Mouse (Mus musculus) layer of hippocampus, adult 2 months (tissue): ENCODE results near the gene Dynlt1c. TPM values are rescaled to one million over a fixed set of nuclear protein-coding genes. Genes with fewer than 3 reads are reported as not detected.
"Not testable (repeated sequence)": the region's sequence is repeated elsewhere in the genome, so short reads cannot be mapped to it uniquely, and the experiment has no call there.

Experiments used
- DNase-seq, 2 experiments: peaks; one replicate each; pipeline ENCODE4 v3.0.0; 2022; ENCODE audit warnings: low spot score in 2 of 2
- H3K27ac ChIP-seq: fragments of 200-600 bp; 2 replicates; pipeline ENCODE4 v1.8.1; 2022
- H3K4me3 ChIP-seq: fragments of 200-600 bp; 2 replicates; pipeline ENCODE4 v1.8.1; 2022; ENCODE audit warnings: mild to moderate bottlenecking
- total RNA-seq, 2 experiments: library from RNA; stranded (reverse); gene quantifications; 2 replicates each; pipeline ENCODE4 v1.2.3; 2021

Gene Dynlt1c
- total RNA-seq, 2 experiments from 2014 or later = 13.8 to 23.3 TPM

- not testable (repeated sequence) for H3K4me3 ChIP-seq, H3K27ac ChIP-seq, DNase-seq
Measured at GRCm38 (mm10) chr17:6644673-6645072, 43.2 kb downstream of the Dynlt1c start.

- not testable (repeated sequence) for H3K4me3 ChIP-seq, H3K27ac ChIP-seq, DNase-seq
Measured at GRCm38 (mm10) chr17:6645668-6646067, 44.2 kb downstream of the Dynlt1c start.

GRCm38 (mm10) chr17:6646841-6647240 is 45.4 kb downstream of the Dynlt1c start:
- H3K27ac ChIP-seq, H3K4me3 ChIP-seq, DNase-seq: not testable (repeated sequence)

GRCm38 (mm10) chr17:6647452-6647851 is 46.0 kb downstream of the Dynlt1c start:
- not testable (repeated sequence) for H3K4me3 ChIP-seq, H3K27ac ChIP-seq, DNase-seq

- H3K4me3 ChIP-seq, DNase-seq, H3K27ac ChIP-seq: not testable (repeated sequence)
Measured at GRCm38 (mm10) chr17:6650904-6651565, 49.6 kb downstream of the Dynlt1c start.

- H3K27ac ChIP-seq, DNase-seq, H3K4me3 ChIP-seq: not testable (repeated sequence)
Measured at GRCm38 (mm10) chr17:6653341-6653946, 52.0 kb downstream of the Dynlt1c start.

GRCm38 (mm10) chr17:6655087-6655511 is 53.6 kb downstream of the Dynlt1c start:
- Histone ChIP-seq H3K27ac (peak overlapping the region; percentile 50; the same call in 1 of the 2 replicates), H3K4me3 (peak overlapping the region; percentile 61)
- peak; percentile 49 to 53 for DNase-seq

GRCm38 (mm10) chr17:6655567-6656281 is 54.3 kb downstream of the Dynlt1c start, which contains the start of gene Dynlt1f:
TSS of gene Dynlt1f (minus strand) at chr17:6655900.
- Histone ChIP-seq H3K4me3 (peak within 1 kb of the TSS; percentile 61), H3K27ac (peak within 1 kb of the TSS; percentile 50; the same call in 1 of the 2 replicates)
- DNase-seq = peak; percentile 37 to 63

GRCm38 (mm10) chr17:6656471-6656870 is 55.0 kb downstream of the Dynlt1c start:
- not testable (repeated sequence) for H3K27ac ChIP-seq, DNase-seq, H3K4me3 ChIP-seq

- H3K27ac ChIP-seq, H3K4me3 ChIP-seq, DNase-seq: not testable (repeated sequence)
Measured at GRCm38 (mm10) chr17:6658801-6659200, 57.3 kb downstream of the Dynlt1c start, which contains the start of gene Sytl3. TSS of gene Sytl3 (plus strand) at chr17:6659093.

Other genes with a start within 250 kb of the Dynlt1c start
- gene Dynlt1b, start 171.6 kb upstream of the Dynlt1c start, total RNA-seq = 10 to 100 TPM; 44.1 to 45.3 TPM
- gene Dynlt1f, start 54.2 kb downstream of the Dynlt1c start, total RNA-seq = 10 to 100 TPM; 14.6 to 24.2 TPM
- under 1 TPM; 0.49 to 0.74 TPM for gene Sytl3, start 57.4 kb downstream of the Dynlt1c start, total RNA-seq
- 10 to 100 TPM; 48.0 to 51.1 TPM for gene Ezr, start 181.1 kb downstream of the Dynlt1c start, total RNA-seq